Mouse (Mus musculus) layer of hippocampus, adult 9-11 months (tissue): ENCODE results near the gene Samd9l.
"Not testable (repeated sequence)": the region's sequence is repeated elsewhere in the genome, so short reads cannot be mapped to it uniquely, and the experiment has no call there.

Experiments
- DNase-seq: peaks from one replicate; pipeline ENCODE4 v3.0.0; 2022

The Samd9l gene

DNA sequence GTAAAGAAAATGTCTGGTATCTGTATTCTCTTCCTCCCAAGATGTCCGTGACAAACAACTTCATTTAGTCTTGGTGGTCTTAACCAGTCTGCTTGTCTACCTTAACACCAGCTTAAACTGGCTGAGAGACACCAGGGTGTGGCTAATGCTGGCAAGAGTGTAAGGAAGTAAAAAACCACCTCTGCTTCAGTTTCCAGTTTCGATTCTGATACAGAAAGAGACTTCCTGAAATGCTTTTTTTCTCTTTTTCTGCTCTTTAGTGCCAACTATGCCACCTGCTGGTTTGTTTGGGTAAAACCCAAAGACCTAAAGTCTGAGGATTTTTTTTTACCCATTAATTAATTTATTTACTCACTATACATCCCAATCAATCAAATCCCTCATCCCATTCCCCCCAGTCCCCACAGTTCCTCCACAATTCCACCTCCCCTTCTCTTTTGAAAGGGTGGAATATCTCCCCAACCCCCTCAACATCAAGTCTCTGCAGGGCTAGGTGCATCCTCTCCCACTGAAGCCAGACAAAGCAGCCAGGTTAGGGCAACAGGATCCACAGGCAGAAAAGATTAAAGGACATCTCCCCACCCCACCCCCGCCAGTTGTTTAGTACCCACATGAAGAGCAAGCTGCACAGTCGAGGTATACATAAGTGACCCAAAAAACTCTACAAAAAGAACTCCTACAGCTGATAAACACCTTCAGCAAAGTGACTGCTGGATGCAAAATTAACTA is at the start of gene Samd9l:
Gene Samd9l, minus strand, starts transcription at position 233 of the 729 bp plus-strand sequence.
- DNase-seq = peak; percentile 64

DNA sequence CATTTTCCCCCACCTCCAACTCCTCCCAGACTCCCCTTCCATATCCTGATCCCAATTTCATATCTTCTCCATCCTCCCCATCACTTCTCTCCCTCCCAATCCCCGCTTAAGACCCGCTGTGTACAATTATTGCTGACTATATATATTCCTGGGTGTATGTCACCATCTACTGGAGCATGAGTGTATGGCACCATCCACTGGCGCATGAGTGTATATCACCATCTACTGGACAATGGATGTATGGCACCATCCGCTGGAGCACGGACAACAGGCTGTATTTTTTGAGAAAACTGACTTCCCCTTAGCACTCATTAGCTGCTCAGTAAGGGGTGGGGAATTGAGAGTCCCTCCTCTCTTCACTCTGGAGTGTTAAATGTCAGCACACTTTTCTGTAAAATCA is 48.0 kb upstream of the Samd9l start:
- peak; percentile 66 for DNase-seq

DNA sequence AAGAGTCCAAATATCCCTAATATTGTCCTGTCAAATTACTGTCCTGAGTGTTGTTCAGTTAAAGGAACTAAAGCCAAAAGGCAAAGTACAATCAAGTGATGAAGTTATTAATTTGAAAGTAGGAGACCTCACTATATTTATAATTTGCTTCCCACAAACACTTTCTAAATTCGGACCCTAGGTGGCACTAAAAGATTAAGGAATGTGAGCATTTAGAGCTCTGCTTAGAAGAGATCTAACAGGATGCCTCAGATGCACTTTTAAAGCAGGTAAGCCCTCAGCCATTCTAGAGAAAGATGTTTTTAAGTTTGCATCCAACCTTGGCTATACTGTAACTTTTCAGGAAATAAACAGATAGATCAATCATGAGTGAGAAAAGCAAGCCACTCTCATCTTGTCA is 44.5 kb upstream of the Samd9l start:
- no peak for DNase-seq

DNA sequence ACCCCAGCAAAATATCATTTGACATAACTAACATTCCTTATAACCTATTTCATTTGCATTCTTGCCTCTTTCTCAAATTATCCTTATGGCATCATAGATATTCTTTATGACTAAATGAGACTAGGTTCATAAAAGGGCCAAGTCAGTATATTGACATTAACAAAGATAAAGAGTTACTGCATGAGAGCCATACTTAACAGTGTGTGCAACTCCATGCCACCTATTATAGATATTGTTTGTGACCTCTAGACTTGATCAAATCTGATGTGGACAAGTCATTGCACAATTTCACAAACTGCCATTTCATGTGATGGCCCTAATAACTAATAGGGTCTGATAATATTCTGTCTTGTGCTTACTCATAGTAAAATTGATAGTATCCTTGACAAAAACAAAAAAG is 36.7 kb upstream of the Samd9l start:
- no peak for DNase-seq

DNA sequence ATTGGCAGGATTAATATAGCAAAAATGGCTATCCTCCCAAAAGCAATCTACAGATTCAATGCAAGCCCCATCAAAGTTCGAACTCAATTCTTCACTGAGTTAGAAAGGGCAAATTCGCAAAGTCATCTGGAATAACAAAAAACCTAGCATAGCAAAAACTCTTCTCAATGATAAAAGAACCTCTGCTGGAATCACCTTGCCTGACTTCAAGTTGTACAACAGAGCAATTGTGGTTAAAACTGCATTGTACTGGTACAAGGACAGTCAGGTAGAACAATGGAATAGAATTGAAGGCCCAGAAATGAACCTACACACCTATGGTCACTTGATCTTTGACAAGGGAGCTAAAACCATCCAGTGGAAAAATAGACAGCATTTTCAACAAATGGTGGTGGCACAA is 31.6 kb upstream of the Samd9l start:
- DNase-seq = not testable (repeated sequence)

DNA sequence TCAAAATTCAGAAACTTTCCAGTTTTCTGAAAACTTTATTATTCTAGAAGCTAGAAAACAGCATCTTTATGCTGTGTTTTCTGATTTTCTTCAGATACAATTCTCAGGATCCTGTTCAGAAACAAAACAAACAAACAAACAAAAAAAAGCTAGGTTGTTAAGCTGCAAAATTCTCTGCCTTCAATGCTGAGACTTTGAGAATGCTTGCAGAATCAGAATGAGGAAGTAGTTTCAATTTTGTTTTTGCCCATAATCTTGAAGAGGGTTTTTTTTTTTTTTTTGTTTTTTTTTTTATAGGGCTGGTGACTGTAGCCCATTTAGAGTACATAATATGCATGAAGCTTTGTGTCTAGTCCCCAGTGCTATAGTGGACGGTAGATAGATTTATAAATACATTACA is 27.7 kb upstream of the Samd9l start:
- DNase-seq = no peak

DNA sequence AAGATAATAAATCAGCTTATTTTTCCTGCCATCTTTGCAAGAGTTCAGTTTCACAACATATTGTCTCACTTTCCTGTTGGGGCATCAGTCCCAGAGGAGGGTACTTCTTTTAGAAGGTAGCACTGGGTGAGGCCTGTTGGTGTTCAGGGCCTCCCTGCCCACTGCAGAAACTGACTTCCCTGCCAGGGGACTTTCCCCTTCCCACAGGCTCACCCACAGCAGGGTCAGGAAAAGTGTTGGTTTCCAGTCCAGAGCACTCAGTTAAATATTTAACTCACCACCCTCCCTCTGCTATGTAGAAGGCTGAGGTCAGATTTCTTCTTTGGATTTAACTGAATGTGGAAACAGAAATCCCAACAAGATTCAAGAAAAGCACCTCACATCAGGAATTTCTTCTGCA is 26.0 kb upstream of the Samd9l start:
- DNase-seq = not testable (repeated sequence)

DNA sequence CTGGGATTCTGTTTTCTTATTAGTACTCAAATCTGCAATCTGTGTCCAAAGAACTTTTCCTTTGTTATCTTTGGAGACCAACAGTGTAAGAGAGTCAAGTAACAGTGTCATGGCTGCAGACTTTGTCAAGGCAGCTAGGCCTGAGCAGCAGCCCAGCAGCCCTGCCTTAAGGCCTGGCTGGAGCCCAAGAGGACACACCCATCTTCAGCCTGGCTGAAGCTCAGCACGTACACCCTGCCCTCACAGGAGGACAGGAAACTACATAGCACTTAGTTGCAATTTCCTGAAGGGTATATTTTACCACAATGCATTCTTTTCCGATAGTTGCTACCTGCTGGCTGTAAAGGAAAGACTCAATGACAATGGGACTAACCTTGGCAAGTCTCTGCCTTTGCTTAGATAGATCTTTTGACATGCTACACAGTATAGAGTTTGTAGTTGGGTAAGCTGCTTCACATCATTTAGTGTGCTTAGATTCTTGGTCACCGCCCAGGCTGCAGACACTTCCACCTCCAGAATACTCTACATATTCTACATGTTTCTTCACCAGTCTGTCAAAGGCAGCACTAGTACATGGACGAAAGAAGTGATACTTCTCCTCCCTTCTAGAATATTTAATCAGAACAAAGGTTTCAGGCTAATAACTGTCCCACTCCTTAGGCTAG is 25.4 kb upstream of the Samd9l start:
- DNase-seq = not testable (repeated sequence)

DNA sequence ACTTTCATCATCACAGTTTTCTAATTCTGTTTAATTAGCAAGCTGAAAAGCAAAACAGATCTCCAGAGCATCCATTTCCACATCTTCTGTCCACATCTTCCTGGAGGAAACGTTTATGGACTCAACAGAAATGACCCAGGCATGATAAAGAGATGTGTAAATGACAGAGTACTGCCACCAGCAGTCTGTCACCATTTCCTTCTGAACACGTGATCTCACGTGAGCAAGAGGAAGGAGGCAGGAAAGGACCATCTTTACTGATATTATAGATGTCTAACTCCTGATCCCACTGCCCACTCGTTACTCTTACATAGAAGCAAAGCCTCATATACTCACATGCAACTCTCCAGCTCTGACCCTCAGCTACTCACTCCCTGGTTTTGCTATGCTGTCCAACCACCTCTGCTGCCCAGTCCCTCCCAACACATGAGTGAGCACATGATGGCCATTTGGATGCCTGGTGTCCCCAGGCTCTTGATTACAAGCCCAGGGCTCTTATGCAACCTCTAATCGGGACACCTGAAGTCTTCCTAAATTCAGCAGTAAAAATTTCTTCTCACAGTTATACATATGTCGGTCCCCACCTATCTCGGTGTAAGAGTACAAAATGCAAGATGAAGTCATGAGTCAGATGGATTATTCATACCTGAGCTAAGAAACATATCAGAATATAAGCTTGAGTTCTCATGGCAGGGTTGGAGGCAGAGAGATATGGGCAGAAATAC is 2.0 kb downstream of the Samd9l start:
- DNase-seq = not testable (repeated sequence)

DNA sequence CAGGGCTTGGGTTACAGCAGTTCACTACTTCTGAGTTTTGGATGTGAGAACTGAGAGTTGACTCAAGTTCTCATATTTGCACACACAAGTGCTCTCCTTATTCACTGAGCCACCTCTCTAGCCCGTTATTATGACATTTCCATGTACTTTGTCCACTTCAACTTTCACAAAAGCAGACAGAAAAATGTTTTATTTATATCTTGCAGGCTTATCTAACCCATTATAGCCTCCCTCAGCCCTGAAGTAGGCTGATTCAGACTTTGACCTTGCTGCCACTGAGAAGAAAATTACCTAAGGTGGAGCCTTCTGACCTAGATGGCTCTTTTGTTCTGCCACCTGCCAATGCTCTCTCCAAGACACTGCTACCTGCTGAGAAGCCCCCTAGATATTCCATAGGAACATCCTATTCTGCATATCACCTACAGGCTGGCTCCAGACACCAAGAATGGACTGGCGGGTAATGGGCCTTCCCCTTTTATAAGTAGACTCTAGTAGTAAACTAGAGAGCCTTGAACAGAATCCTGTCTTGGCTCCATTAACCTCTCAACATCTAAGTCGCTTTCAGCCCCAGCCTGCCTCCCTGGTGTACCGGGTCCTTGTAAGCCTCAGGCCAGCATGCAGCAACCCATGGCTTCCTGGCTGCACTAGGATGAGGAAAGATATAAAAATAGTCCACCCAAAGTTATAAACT is 3.3 kb downstream of the Samd9l start:
- not testable (repeated sequence) for DNase-seq

DNA sequence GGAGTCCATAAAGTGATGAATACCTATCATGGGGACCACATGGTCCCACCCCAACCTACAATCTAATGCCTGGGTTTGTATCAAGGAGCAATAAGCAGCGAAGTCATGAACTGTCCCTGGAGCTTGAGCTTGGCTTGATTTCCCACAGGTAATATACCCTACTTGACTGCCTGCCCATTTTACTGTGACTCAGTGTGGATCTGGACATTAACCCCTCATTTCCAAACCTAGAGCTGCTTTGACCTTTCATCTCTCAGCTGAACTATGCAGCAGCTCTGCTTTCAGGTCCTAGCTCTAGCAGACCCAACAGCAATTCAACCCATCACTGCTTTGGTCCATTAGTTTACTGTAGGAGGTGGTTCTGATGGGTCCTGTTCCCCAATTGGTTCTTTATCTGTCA is 9.4 kb downstream of the Samd9l start:
- DNase-seq = no peak

DNA sequence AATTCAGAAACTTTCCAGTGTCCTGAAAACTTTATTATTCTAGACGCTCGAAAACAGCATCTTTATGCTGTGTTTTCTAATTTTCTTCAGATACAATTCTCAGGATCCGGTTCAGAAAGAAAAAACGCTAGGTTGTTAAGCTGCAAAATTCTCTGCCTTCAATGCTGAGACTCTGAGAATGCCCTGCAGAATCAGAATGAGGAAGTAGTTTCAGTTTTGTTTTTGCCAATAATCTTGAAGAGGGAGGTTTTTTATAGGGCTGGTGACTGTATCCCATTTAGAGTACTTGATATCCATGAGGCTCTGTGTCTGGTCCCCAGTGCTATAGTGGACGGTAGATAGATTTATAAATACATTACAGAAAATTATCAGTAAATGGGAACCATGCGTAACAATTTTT is 12.8 kb downstream of the Samd9l start:
- DNase-seq = no peak

DNA sequence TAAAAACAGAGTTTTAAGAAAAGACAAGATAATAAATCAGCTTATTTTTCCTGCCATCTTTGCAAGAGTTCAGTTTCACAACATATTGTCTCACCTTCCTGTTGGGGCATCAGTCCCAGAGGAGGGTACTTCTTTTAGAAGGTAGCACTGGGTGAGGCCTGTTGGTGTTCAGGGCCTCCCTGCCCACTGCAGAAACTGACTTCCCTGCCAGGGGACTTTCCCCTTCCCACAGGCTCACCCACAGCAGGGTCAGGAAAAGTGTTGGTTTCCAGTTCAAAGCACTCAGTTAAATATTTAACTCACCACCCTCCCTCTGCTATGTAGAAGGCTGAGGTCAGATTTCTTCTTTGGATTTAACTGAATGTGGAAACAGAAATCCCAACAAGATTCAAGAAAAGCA is 14.6 kb downstream of the Samd9l start:
- DNase-seq = not testable (repeated sequence)

DNA sequence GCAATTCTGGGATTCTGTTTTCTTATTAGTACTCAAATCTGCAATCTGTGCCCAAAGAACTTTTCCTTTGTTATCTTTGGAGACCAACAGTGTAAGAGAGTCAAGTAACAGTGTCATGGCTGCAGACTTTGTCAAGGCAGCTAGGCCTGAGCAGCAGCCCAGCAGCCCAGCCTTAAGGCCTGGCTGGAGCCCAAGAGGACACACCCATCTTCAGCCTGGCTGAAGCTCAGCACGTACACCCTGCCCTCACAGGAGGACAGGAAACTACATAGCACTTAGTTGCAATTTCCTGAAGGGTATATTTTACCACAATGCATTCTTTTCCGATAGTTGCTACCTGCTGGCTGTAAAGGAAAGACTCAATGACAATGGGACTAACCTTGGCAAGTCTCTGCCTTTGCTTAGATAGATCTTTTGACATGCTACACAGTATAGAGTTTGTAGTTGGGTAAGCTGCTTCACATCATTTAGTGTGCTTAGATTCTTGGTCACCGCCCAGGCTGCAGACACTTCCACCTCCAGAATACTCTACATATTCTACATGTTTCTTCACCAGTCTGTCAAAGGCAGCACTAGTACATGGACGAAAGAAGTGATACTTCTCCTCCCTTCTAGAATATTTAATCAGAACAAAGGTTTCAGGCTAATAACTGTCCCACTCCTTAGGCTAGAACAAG is 15.1 kb downstream of the Samd9l start:
- not testable (repeated sequence) for DNase-seq

DNA sequence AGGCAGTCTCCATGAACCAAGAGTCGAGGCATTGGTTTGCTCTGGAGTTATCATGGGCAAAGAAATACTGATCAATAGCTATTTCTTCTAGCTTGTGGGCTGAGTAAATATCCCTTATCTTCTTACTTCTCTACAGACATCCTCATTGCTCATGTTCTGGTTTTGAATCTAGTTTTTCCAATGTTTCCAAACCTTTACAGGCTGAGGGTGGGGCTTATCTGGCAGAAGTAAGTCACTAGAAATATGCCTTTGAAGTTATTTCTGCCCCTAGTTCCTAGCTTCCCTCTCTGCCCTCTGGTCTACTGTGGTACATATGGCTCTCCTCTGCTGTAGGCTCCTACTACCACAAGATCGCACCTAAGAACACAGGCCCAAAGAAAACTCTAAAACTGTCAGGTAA is 20.2 kb downstream of the Samd9l start:
- no peak for DNase-seq

DNA sequence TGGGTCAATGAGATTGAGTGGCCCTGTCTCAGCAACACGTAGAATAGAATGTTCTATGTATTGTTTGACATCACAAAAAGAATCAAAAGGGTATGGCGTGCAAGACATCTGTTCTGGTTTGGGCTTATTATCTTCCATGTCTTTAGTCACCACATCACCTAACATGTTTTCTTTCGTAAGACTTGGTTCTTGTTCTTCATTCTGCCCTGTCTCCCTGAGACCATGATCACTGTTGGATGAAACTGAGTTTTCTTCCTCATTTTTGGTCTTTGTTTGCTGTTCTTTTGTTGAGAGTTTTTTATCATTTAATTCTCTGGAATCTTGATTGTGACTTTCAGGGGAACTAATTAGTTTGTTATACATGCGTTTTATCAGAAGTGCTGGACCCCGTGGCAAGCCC is 22.7 kb downstream of the Samd9l start:
- no peak for DNase-seq

DNA sequence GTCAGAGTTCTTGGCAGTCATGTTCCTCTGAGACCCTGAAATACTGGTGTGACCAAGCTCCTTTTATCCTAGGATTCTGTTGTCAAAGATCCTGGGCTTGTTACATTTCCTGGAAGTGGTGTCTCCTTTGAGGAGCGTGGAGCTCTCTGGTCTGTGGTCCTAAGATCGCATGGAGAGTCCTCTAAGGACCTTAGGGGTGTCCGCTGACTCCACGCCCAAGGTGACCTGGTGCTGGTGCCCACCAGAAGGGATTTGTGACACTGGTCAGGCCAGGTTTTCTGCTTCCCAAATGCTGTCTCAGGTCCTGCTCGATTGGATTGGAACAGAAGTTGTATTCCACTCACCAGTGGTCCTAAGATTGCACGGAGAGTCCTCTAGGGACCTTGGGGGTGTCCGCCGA is 29.8 kb downstream of the Samd9l start:
- DNase-seq = no peak

DNA sequence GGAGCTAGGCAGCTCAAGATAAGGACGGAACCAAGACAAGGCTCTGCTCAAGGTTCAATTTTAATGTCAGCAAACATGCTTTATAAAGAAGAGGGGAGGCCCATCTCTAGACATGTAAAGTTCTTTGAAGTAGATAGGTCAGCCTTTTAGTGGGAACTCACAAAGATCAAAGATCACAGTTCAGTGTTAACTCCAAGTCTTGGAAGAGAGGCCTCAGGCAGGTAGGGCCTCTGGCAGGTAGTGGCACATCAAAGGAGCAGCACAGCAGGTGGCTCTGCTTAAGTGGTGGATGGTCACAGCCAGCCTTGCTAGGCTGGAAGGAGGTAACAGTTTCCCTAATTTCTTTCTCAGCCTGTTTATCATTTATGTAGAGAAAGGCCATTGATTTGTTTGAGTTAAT is 33.8 kb downstream of the Samd9l start:
- not testable (repeated sequence) for DNase-seq

DNA sequence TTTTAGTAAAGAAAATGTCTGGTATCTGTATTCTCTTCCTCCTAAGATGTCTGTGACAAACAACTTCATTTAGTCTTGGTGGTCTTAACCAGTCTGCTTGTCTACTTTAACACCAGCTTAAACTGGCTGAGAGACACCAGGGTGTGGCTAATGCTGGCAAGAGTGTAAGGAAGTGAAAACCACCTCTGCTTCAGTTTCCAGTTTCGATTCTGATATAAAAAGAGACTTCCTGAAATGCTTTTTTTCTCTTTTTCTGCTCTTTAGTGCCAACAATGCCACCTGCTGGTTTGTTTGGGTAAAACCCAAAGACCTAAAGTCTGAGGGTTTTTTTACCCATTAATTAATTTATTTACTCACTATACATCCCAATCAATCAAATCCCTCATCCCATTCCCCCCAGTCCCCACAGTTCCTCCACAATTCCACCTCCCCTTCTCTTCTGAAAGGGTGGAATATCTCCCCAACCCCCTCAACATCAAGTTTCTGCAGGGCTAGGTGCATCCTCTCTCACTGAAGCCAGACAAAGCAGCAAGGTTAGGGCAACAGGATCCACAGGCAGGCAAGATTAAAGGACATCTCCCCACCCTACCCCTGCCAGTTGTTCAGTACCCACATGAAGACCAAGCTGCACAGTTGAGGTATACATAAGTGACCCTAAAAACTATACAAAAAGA is 53.3 kb downstream of the Samd9l start:
- DNase-seq = peak; percentile 11

DNA sequence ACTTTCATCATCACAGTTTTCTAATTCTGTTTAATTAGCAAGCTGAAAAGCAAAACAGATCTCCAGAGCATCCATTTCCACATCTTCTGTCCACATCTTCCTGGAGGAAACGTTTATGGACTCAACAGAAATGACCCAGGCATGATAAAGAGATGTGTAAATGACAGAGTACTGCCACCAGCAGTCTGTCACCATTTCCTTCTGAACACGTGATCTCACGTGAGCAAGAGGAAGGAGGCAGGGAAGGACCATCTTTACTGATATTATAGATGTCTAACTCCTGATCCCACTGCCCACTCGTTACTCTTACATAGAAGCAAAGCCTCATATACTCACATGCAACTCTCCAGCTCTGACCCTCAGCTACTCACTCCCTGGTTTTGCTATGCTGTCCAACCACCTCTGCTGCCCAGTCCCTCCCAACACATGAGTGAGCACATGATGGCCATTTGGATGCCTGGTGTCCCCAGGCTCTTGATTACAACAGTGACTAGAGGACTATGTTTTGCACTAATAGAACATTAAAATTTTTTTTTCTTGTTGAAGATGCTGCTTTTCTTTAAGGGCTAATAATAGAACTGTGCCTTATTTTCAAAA is 54.2 kb downstream of the Samd9l start:
- not testable (repeated sequence) for DNase-seq

DNA sequence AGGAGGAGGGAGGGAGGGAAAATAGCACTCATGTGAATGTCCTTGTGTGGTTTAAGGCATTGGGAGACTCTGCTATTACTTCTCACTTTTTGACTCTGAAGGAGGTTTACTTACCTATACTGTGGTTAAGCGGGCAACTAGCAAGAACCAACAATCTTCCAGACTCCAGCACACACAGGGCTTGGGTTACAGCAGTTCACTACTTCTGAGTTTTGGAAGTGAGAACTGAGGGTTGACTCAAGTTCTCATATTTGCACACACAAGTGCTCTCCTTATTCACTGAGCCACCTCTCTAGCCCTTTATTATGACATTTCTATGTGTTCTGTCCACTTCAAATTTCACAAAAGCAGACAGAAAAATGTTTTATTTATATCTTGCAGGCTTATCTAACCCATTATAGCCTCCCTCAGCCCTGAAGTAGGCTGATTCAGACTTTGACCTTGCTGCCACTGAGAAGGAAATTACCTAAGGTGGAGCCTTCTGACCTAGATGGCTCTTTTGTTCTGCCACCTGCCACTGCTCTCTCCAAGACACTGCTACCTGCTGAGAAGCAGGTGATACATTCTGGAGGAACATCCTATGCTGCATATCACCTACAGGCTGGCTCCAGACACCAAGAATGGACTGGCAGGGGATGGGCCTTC is 55.6 kb downstream of the Samd9l start:
- not testable (repeated sequence) for DNase-seq
